Mouse (Mus musculus): ENCODE measurements around the gene Chrm2. TPM values are rescaled to one million over a fixed set of nuclear protein-coding genes. Genes with fewer than 3 reads are reported as not detected.

The Chrm2 gene
- 0.13 and 0.19 TPM in 2 replicates for polyA plus RNA-seq (2012; rRNA removed)

GRCm38 (mm10) chr6:36387612-36388400 is at the start of gene Chrm2:
Gene Chrm2, plus strand, starts transcription at chr6:36388084.

All from liver, embryonic 18 days (tissue).